Mouse (Mus musculus): ENCODE measurements at regions not wholly inside any gene's neighbourhood (a gene's known extent, or its start where the extent isn't known, plus 50 kb on each side); places are given as distances from the start of the nearest gene placed in this dataset.

GRCm38 (mm10) chr4:106116611-106117010 is 199.4 kb upstream of the Usp24 start:
- DNase-seq: peak; percentile 64

- DNase-seq: no peak
These were observed 194.7 kb upstream of the Usp24 start for GRCm38 (mm10) chr4:106121306-106121705.

- peak; percentile 67 for DNase-seq
These were observed 192.9 kb upstream of the Usp24 start for GRCm38 (mm10) chr4:106123038-106123654.

- no peak for DNase-seq
These were observed 188.8 kb upstream of the Usp24 start for GRCm38 (mm10) chr4:106127199-106127598.

- peak; percentile 59 for DNase-seq
These were observed 188.4 kb upstream of the Usp24 start for GRCm38 (mm10) chr4:106127641-106128040.

- no peak for DNase-seq
These were observed 186.7 kb upstream of the Usp24 start for GRCm38 (mm10) chr4:106129327-106129726.

- no peak for DNase-seq
These were observed 186.2 kb upstream of the Usp24 start for GRCm38 (mm10) chr4:106129803-106130202.

GRCm38 (mm10) chr4:106133746-106134730 is 182.0 kb upstream of the Usp24 start:
- no peak for DNase-seq

- no peak for DNase-seq
These were observed 173.3 kb upstream of the Usp24 start for GRCm38 (mm10) chr4:106142741-106143140.

- peak; percentile 40 for DNase-seq
These were observed 171.5 kb upstream of the Usp24 start for GRCm38 (mm10) chr4:106144351-106145116.

GRCm38 (mm10) chr4:106146919-106147460 is 169.0 kb upstream of the Usp24 start:
- DNase-seq: no peak

- no peak for DNase-seq
These were observed 167.1 kb upstream of the Usp24 start for GRCm38 (mm10) chr4:106148866-106149265.

- no peak for DNase-seq
These were observed 166.5 kb upstream of the Usp24 start for GRCm38 (mm10) chr4:106149471-106150048.

GRCm38 (mm10) chr4:106150775-106151174 is 165.2 kb upstream of the Usp24 start:
- DNase-seq: no peak

- no peak for DNase-seq
These were observed 158.4 kb upstream of the Usp24 start for GRCm38 (mm10) chr4:106157451-106158179.

- DNase-seq: no peak
These were observed 154.4 kb upstream of the Usp24 start for GRCm38 (mm10) chr4:106161592-106161991.

- DNase-seq: no peak
These were observed 153.5 kb upstream of the Usp24 start for GRCm38 (mm10) chr4:106162551-106162950.

- no peak for DNase-seq
These were observed 152.8 kb upstream of the Usp24 start for GRCm38 (mm10) chr4:106163220-106163619.

GRCm38 (mm10) chr4:106167716-106168115 is 148.3 kb upstream of the Usp24 start:
- no peak for DNase-seq

GRCm38 (mm10) chr4:106168741-106169140 is 147.3 kb upstream of the Usp24 start:
- no peak for DNase-seq

GRCm38 (mm10) chr4:106169466-106169865 is 146.5 kb upstream of the Usp24 start:
- DNase-seq: no peak

Data from adrenal gland, postnatal 14 days (tissue).